ENCODE assay signal across 16 mouse cellular contexts in genomic region chr2:74239586-74239985, GRCm38 (mm10).
DNase-seq lines count a peak whose midpoint lies in the region; ATAC-seq and TF ChIP-seq lines count a peak whose summit lies in the region.
"Had no signal": no experiment of that assay in that cellular context is flagged by ENCODE, and none has a peak within 500 bp of the region (broad histone marks: within the 10 kb centered on the region; RNA-seq: fewer than 3 reads in every experiment).

No protein-coding gene starts in this region.

- intact Hi-C loops in left cerebral cortex, postnatal 4 days (cut with DNase I) = no loop called here
- intact Hi-C loops in left cerebral cortex, postnatal 14 days (cut with DNase I) = no loop called here
- intact Hi-C loops in heart, postnatal 36 days (cut with DNase I) = no loop called here

- 41% methylated on average over 10 of the region's 10 CpGs for WGBS in embryonic facial prominence, embryonic 14.5 days
- WGBS in hindbrain, postnatal 0 days = 42% methylated on average over 10 of the region's 10 CpGs
- WGBS in midbrain, postnatal 0 days = 36% methylated on average over 10 of the region's 10 CpGs

- H3K4me1 ChIP-seq in embryonic facial prominence, embryonic 14.5 days (ENCODE audit: control insufficient read depth, insufficient read depth, low read length) = peaks cover 22% of the 10 kb centered on the region
- H3K4me1 ChIP-seq in hindbrain, postnatal 0 days (ENCODE audit: insufficient read depth, low read length) = 0 out of 2 replicates have a peak, but pooled peaks cover 7% of the 10 kb centered on the region
- no peaks in the 10 kb centered on the region; the same call in 1 of the 2 replicates for H3K4me1 ChIP-seq in midbrain, postnatal 0 days (ENCODE audit: insufficient read depth, low read length)
- H3K4me1 ChIP-seq: heart, embryonic 12.5 days had no signal

- no peaks in the 10 kb centered on the region for H3K27me3 ChIP-seq in embryonic facial prominence, embryonic 14.5 days (replicated peaks; ENCODE audit: control insufficient read depth, insufficient read depth, low read length)
- H3K27me3 ChIP-seq in hindbrain, postnatal 0 days (ENCODE audit: insufficient read depth, low read length) = no peaks in the 10 kb centered on the region
- H3K27me3 ChIP-seq in midbrain, postnatal 0 days (ENCODE audit: insufficient read depth, low read length) = no peaks in the 10 kb centered on the region
- H3K27me3 ChIP-seq: embryonic facial prominence, embryonic 12.5 days; heart, embryonic 12.5 days had no signal

- 0 out of 2 replicates have a peak, but pooled peaks have one; percentile 35 for ATAC-seq in embryonic facial prominence, embryonic 14.5 days (ENCODE audit: low read depth)
- ATAC-seq in hindbrain, postnatal 0 days = peak; percentile 59
- no peak for ATAC-seq in midbrain, postnatal 0 days (ENCODE audit: low FRiP score)

- H3K27ac ChIP-seq in embryonic facial prominence, embryonic 14.5 days (replicated peaks; ENCODE audit: low read depth, low read length) = no peak overlapping the region
- no peak overlapping the region for H3K27ac ChIP-seq in hindbrain, postnatal 0 days
- no peak overlapping the region for H3K27ac ChIP-seq in midbrain, postnatal 0 days (ENCODE audit: low read depth, low read length)
- H3K27ac ChIP-seq: embryonic facial prominence, embryonic 12.5 days; layer of hippocampus, adult 2 months; liver, embryonic 14.5 days had no signal

- H3K36me3 ChIP-seq in embryonic facial prominence, embryonic 14.5 days (ENCODE audit: control insufficient read depth, insufficient read depth, low read length) = no peaks in the 10 kb centered on the region
- no peaks in the 10 kb centered on the region for H3K36me3 ChIP-seq in hindbrain, postnatal 0 days (ENCODE audit: insufficient read depth, low read length)
- H3K36me3 ChIP-seq in midbrain, postnatal 0 days (ENCODE audit: insufficient read depth, low read length) = no peaks in the 10 kb centered on the region
- H3K36me3 ChIP-seq: embryonic facial prominence, embryonic 12.5 days; heart, embryonic 12.5 days had no signal

- no peak overlapping the region for H3K4me3 ChIP-seq in embryonic facial prominence, embryonic 14.5 days (ENCODE audit: low read depth, low read length)
- no peak overlapping the region for H3K4me3 ChIP-seq in hindbrain, postnatal 0 days (ENCODE audit: low read length)
- H3K4me3 ChIP-seq in midbrain, postnatal 0 days (ENCODE audit: low read depth, low read length) = no peak overlapping the region
- H3K4me3 ChIP-seq: embryonic facial prominence, embryonic 12.5 days; heart, embryonic 12.5 days; layer of hippocampus, adult 2 months had no signal

- H3K4me2 ChIP-seq in embryonic facial prominence, embryonic 14.5 days (ENCODE audit: low read depth, low read length) = no peak overlapping the region
- H3K4me2 ChIP-seq in hindbrain, postnatal 0 days (ENCODE audit: low read depth, low read length) = no peak overlapping the region
- H3K4me2 ChIP-seq in midbrain, postnatal 0 days (ENCODE audit: low read depth, low read length, poor library complexity, severe bottlenecking) = no peak overlapping the region
- H3K4me2 ChIP-seq: embryonic facial prominence, embryonic 12.5 days; heart, embryonic 12.5 days had no signal

- H3K9me3 ChIP-seq in embryonic facial prominence, embryonic 14.5 days (ENCODE audit: control insufficient read depth, low read length) = no peaks in the 10 kb centered on the region
- no peaks in the 10 kb centered on the region for H3K9me3 ChIP-seq in hindbrain, postnatal 0 days (ENCODE audit: low read length)
- H3K9me3 ChIP-seq in midbrain, postnatal 0 days (ENCODE audit: low read length) = no peaks in the 10 kb centered on the region
- H3K9me3 ChIP-seq: embryonic facial prominence, embryonic 12.5 days; heart, embryonic 12.5 days had no signal

- no peak overlapping the region for H3K9ac ChIP-seq in embryonic facial prominence, embryonic 14.5 days (ENCODE audit: low read depth, low read length)
- no peak overlapping the region for H3K9ac ChIP-seq in hindbrain, postnatal 0 days (replicated peaks; ENCODE audit: low read length)
- no peak overlapping the region for H3K9ac ChIP-seq in midbrain, postnatal 0 days (replicated peaks; ENCODE audit: low read length, poor library complexity, severe bottlenecking)
- H3K9ac ChIP-seq: embryonic facial prominence, embryonic 12.5 days; heart, embryonic 12.5 days; liver, embryonic 14.5 days had no signal

- no peak for TF ChIP-seq CTCF in hindbrain, postnatal 0 days (IDR thresholded peaks at IDR 0.05; ENCODE audit: low read depth)
- TF ChIP-seq CTCF in midbrain, postnatal 0 days (IDR thresholded peaks at IDR 0.05) = no peak

- peak; percentile 47 for DNase-seq in left cerebral cortex, postnatal 4 days
- no peak for DNase-seq in left cerebral cortex, postnatal 14 days (ENCODE audit: low spot score in 2 of 2)
- DNase-seq in embryonic facial prominence, embryonic 14.5 days (ENCODE audit: low spot score) = peak; percentile 41
- peak; percentile 33 for DNase-seq in hindbrain, postnatal 0 days (ENCODE audit: low spot score)
- DNase-seq in midbrain, postnatal 0 days (ENCODE audit: low spot score) = peak; percentile 50
- DNase-seq in urinary bladder, adult 18-20 months (ENCODE audit: low spot score in 2 of 2) = no peak
- DNase-seq in heart, postnatal 36 days = no peak
- DNase-seq: cerebellum, adult 2 months; gastrocnemius, postnatal 14 days; kidney, adult 9 months; lung, postnatal 10 days; right cerebral cortex, postnatal 25 days had no signal

Comparison
In these comparisons a context has a peak if more than half of its experiments do, and no peak if none do; other contexts are left out.
1. DNase-seq: peak in left cerebral cortex, postnatal 4 days (single experiment), embryonic facial prominence, embryonic 14.5 days (single experiment), hindbrain, postnatal 0 days (single experiment) and midbrain, postnatal 0 days (single experiment); none in left cerebral cortex, postnatal 14 days (0 of 2), urinary bladder, adult 18-20 months (0 of 2) and heart, postnatal 36 days (0 of 2).